15 mouse cellular contexts compared by ENCODE assay signal in the genomic region with DNA sequence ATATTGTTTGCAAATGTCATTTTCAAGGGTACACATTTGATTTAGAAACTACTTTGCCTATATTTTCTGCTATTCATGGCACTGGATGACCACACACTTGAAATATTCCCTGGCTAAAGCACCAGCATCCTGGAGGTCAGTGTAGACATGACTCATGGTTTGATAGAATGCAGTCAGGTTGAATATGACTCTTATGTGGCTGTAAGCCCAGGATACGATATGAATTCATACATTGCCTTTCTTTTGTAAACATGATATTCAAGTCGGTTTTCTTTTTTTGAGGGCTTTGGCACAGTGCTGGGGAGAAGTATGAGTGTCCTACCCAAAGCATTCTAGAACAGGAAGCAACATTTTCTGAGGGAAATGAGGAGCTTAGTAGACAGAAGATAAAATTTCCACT.
DNase-seq lines count a peak whose midpoint lies in the region; ATAC-seq lines count a peak whose summit lies in the region.
"Had no signal": no experiment of that assay in that cellular context is flagged by ENCODE, and none has a peak within 500 bp of the region (broad histone marks: within the 10 kb centered on the region; RNA-seq: fewer than 3 reads in every experiment).

No protein-coding gene starts in this region.

- H3K4me1 ChIP-seq in heart, embryonic 14.5 days (ENCODE audit: control insufficient read depth in 2 of 2, insufficient read depth in 2 of 2, low read length in 2 of 2): peaks cover 0 to 6% of the 10 kb centered on the region in 2 experiments; a peak in 1 of 4 replicates
- peaks cover 3% of the 10 kb centered on the region; the same call in 1 of the 2 replicates for H3K4me1 ChIP-seq in intestine, embryonic 16.5 days (ENCODE audit: control insufficient read depth, insufficient read depth, low read length)
- H3K4me1 ChIP-seq: hindbrain, embryonic 10.5 days; neural tube, embryonic 12.5 days had no signal

- H3K9me3 ChIP-seq in heart, embryonic 14.5 days (ENCODE audit: control insufficient read depth, low read length): no peaks in the 10 kb centered on the region
- no peaks in the 10 kb centered on the region for H3K9me3 ChIP-seq in intestine, embryonic 16.5 days (ENCODE audit: control insufficient read depth, low read length)
- H3K9me3 ChIP-seq: hindbrain, embryonic 10.5 days; neural tube, embryonic 12.5 days had no signal

- no peak overlapping the region for H3K9ac ChIP-seq in heart, embryonic 14.5 days (ENCODE audit: low read length)
- H3K9ac ChIP-seq in intestine, embryonic 16.5 days (ENCODE audit: low read depth, low read length): no peak overlapping the region
- H3K9ac ChIP-seq: neural tube, embryonic 12.5 days had no signal

- intact Hi-C loops in heart, postnatal 14 days (cut with DNase I): no loop called here

- H3K27ac ChIP-seq in heart, embryonic 14.5 days (replicated peaks in 1 of 2; ENCODE audit: control insufficient read depth in 1 of 2, insufficient read depth in 1 of 2, low read depth in 2 of 2, low read length in 2 of 2): peak overlapping the region; percentile 18 to 64
- H3K27ac ChIP-seq in intestine, embryonic 16.5 days (ENCODE audit: low read length): peak overlapping the region; percentile 46; the same call in 1 of the 2 replicates
- H3K27ac ChIP-seq: hindbrain, embryonic 10.5 days; macrophage; neural tube, embryonic 12.5 days had no signal

- no peak overlapping the region for H3K4me2 ChIP-seq in heart, embryonic 14.5 days (ENCODE audit: low read length)
- no peak overlapping the region for H3K4me2 ChIP-seq in intestine, embryonic 16.5 days (ENCODE audit: low read depth, low read length)
- H3K4me2 ChIP-seq: neural tube, embryonic 12.5 days had no signal

- WGBS in heart, embryonic 14.5 days: 32% methylated on average over 2 of the region's 2 CpGs
- WGBS in intestine, embryonic 16.5 days: 35% methylated on average over 2 of the region's 2 CpGs

- no peak; the same call in 1 of the 2 replicates for ATAC-seq in heart, embryonic 14.5 days (ENCODE audit: insufficient number of reproducible peaks, insufficient read depth, low FRiP score, low read depth)
- peak; percentile 29; the same call in 1 of the 2 replicates for ATAC-seq in intestine, embryonic 16.5 days
- no peak for ATAC-seq in frontal cortex, adult (ENCODE audit: low TSS enrichment)

- H3K4me3 ChIP-seq in heart, embryonic 14.5 days (ENCODE audit: control insufficient read depth in 1 of 2, insufficient read depth in 1 of 2, low read depth in 1 of 2, low read length in 2 of 2): no peak overlapping the region
- no peak overlapping the region for H3K4me3 ChIP-seq in intestine, embryonic 16.5 days (ENCODE audit: low read length)
- H3K4me3 ChIP-seq: hindbrain, embryonic 10.5 days; neural tube, embryonic 12.5 days had no signal

- no peak for DNase-seq in heart, postnatal 14 days
- DNase-seq in MN1 (ENCODE audit: low spot score): peak; percentile 18
- DNase-seq in adrenal gland, postnatal 14 days: peak; percentile 35
- no peak for DNase-seq in right cerebral cortex, postnatal 10 days (ENCODE audit: low spot score in 2 of 2)
- DNase-seq: cerebellum, postnatal 25 days; kidney, adult 11 months; liver; midbrain, embryonic 14.5 days; spleen, adult 18-20 months had no signal

- H3K36me3 ChIP-seq in heart, embryonic 14.5 days (ENCODE audit: control insufficient read depth, insufficient read depth, low read length): no peaks in the 10 kb centered on the region
- H3K36me3 ChIP-seq in intestine, embryonic 16.5 days (ENCODE audit: control insufficient read depth, insufficient read depth, low read length): no peaks in the 10 kb centered on the region
- H3K36me3 ChIP-seq: hindbrain, embryonic 10.5 days; neural tube, embryonic 12.5 days had no signal

- H3K27me3 ChIP-seq in heart, embryonic 14.5 days (ENCODE audit: control insufficient read depth, insufficient read depth, low read length): no peaks in the 10 kb centered on the region
- H3K27me3 ChIP-seq in intestine, embryonic 16.5 days (replicated peaks; ENCODE audit: control insufficient read depth, insufficient read depth, low read length): no peaks in the 10 kb centered on the region
- H3K27me3 ChIP-seq: neural tube, embryonic 12.5 days had no signal

Comparison
In these comparisons a context has a peak if more than half of its experiments do, and no peak if none do; other contexts are left out.
1. DNase-seq: peak in MN1 (single experiment) and adrenal gland, postnatal 14 days (single experiment); none in heart, postnatal 14 days (0 of 2) and right cerebral cortex, postnatal 10 days (0 of 2).